Mouse (Mus musculus): Measurements from ENCODE around the gene Gabra3.

DNA sequence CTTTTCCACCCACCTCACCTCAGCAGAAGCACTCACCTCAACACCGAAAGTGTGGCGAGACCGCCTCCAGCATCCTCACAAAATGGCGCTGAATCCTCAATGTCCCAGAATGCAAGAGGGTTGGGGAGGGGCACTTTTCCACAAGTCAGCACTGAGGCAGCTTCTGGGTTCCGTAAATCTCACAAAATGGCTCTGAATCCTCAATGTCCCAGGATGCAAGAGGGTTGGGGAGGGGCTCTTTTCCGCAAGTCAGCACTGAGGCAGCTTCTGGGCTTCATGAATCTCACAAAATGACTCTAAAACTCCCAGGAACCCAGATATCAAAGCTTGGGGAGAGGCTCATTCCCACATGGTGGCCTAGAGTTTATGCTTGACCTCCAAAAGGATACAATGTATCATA is 269.9 kb downstream of the Gabra3 start, which contains the start of gene Magea10:
- no peak for TF ChIP-seq CTCF (IDR thresholded peaks at IDR 0.05; ENCODE audit: low read depth, low read length)
- TF ChIP-seq GATA1 (IDR thresholded peaks at IDR 0.05; ENCODE audit: borderline replicate concordance, low read length): no peak
- no peak for TF ChIP-seq TAL1 (conservative IDR thresholded peaks at IDR 0.05; ENCODE audit: low read depth, low read length)

Measured in G1E (cell line).